Mouse (Mus musculus) liver, postnatal 0 days (tissue): ENCODE data around the gene Dnmt3l. TPM values are rescaled to one million over a fixed set of nuclear protein-coding genes. Genes with fewer than 3 reads are reported as not detected.

Experiments used
- ATAC-seq: fragments of 200-750 bp; cut with Nextera tagmentation; 2 replicates; pipeline ENCODE4 v1.8.0; 2017; ENCODE audit warnings: mild to moderate bottlenecking, moderate library complexity
- DNase-seq: peaks from one replicate; pipeline ENCODE4 v3.0.0-alpha.2; 2016
- H3K27ac ChIP-seq: fragments of 300-500 bp; sonication (generic); 2 replicates; pipeline ENCODE4 v1.5.1; 2014; ENCODE audit warnings: antibody characterized with exemption, moderate library complexity, mild to moderate bottlenecking, low read depth
- H3K27me3 ChIP-seq: fragments of 300-500 bp; sonication (generic); 2 replicates; pipeline ENCODE4 v1.6.1; 2014; ENCODE audit warnings: low read length, control low read depth, mixed read lengths; ENCODE audit not compliant: insufficient read depth
- H3K36me3 ChIP-seq: fragments of 300-500 bp; sonication (generic); replicated peaks from 2 replicates; pipeline ENCODE4 v1.6.1; 2014; ENCODE audit warnings: mild to moderate bottlenecking, control low read depth, low read length, moderate library complexity, mixed read lengths; ENCODE audit not compliant: insufficient read depth
- H3K4me1 ChIP-seq: fragments of 300-500 bp; sonication (generic); 2 replicates; pipeline ENCODE4 v1.6.1; 2014; ENCODE audit warnings: antibody characterized with exemption, mild to moderate bottlenecking, control low read depth; ENCODE audit not compliant: insufficient read depth
- H3K4me2 ChIP-seq: fragments of 300-500 bp; sonication (generic); 2 replicates; pipeline ENCODE4 v1.6.1; 2014; ENCODE audit warnings: low read depth, mild to moderate bottlenecking, low read length, moderate library complexity, mixed read lengths
- H3K4me3 ChIP-seq: fragments of 300-500 bp; sonication (generic); 2 replicates; pipeline ENCODE4 v1.5.1; 2014; ENCODE audit warnings: low read depth, low read length
- H3K9ac ChIP-seq: fragments of 300-500 bp; sonication (generic); replicated peaks from 2 replicates; pipeline ENCODE4 v1.6.1; 2014; ENCODE audit warnings: mild to moderate bottlenecking, moderate library complexity
- H3K9me3 ChIP-seq: fragments of 300-500 bp; sonication (generic); 2 replicates; pipeline ENCODE4 v1.6.1; 2016; ENCODE audit warnings: mild to moderate bottlenecking, control low read depth, low read length, mixed read lengths
- CTCF ChIP-seq: sonication (generic); IDR thresholded peaks from 2 replicates; pipeline ENCODE4 v1.5.1; 2016; ENCODE audit warnings: antibody characterized with exemption, low read depth
- EP300 ChIP-seq: IDR thresholded peaks from 2 replicates; pipeline ENCODE4 v1.6.1; 2016; ENCODE audit warnings: antibody characterized with exemption, low read depth, mild to moderate bottlenecking
- WGBS: fragments of 180-500 bp; shearing (Covaris S2); extraction: QIAGEN DNeasy Blood & Tissue Kit; methylation state at CpG from one replicate; pipeline ENCODE4 v1.1.7; 2014; ENCODE audit not compliant: insufficient replicate concordance; 5-methylcytosine and 5-hydroxymethylcytosine counted together
- polyA plus RNA-seq: library from polyadenylated mRNA; unstranded; fragments of >200 nt; fragmentation: Nextera tagmentation; extraction: Ambion mirVana; gene quantifications from 2 replicates; pipeline ENCODE4 v1.2.1, GENCODE M21; 2015

Gene Dnmt3l
- polyA plus RNA-seq, 1 experiment from 2014 or later = not detected

GRCm38 (mm10) chr10:78054633-78055565 lies 13.2 kb downstream of the Dnmt3l start:
- Histone ChIP-seq H3K9me3 (no peaks in the 10 kb centered on the region), H3K4me2 (no peak overlapping the region), H3K36me3 (no peaks in the 10 kb centered on the region), H3K9ac (no peak overlapping the region), H3K27me3 (no peaks in the 10 kb centered on the region), H3K4me3 (no peak overlapping the region), H3K4me1 (no peaks in the 10 kb centered on the region), H3K27ac (no peak overlapping the region)
- WGBS = 54% methylated on average over 19 of the region's 19 CpGs
- no peak for DNase-seq
- no peak for TF ChIP-seq EP300
- no peak for TF ChIP-seq CTCF
- no peak for ATAC-seq

GRCm38 (mm10) chr10:78057056-78057455 lies 15.3 kb downstream of the Dnmt3l start:
- DNase-seq = no peak
- no peaks in the 10 kb centered on the region for H3K9me3 ChIP-seq
- TF ChIP-seq CTCF (no peak), EP300 (no peak)
- H3K36me3 ChIP-seq = no peaks in the 10 kb centered on the region
- ATAC-seq = no peak
- no peak overlapping the region for H3K4me3 ChIP-seq
- H3K27ac ChIP-seq = no peak overlapping the region
- H3K9ac ChIP-seq = no peak overlapping the region
- H3K27me3 ChIP-seq = no peaks in the 10 kb centered on the region
- no peaks in the 10 kb centered on the region for H3K4me1 ChIP-seq
- H3K4me2 ChIP-seq = no peak overlapping the region
- 86% methylated on average over 8 of the region's 8 CpGs for WGBS

GRCm38 (mm10) chr10:78063122-78063521 lies 21.4 kb downstream of the Dnmt3l start:
- Histone ChIP-seq H3K4me3 (no peak overlapping the region), H3K4me1 (no peaks in the 10 kb centered on the region), H3K27me3 (peaks cover 8% of the 10 kb centered on the region; the same call in 1 of the 2 replicates), H3K9ac (no peak overlapping the region), H3K36me3 (no peaks in the 10 kb centered on the region), H3K27ac (no peak overlapping the region), H3K9me3 (no peaks in the 10 kb centered on the region), H3K4me2 (no peak overlapping the region)
- ATAC-seq (no peak), DNase-seq (no peak)
- 64% methylated on average over 9 of the region's 9 CpGs for WGBS
- TF ChIP-seq EP300 = no peak
- no peak for TF ChIP-seq CTCF

- ATAC-seq = no peak
- H3K4me1 ChIP-seq = peaks cover 3% of the 10 kb centered on the region; the same call in 1 of the 2 replicates
Observed at GRCm38 (mm10) chr10:78067226-78067625, 25.5 kb downstream of the Dnmt3l start.

GRCm38 (mm10) chr10:78068541-78068940 lies 26.8 kb downstream of the Dnmt3l start:
- no peak for DNase-seq
- TF ChIP-seq EP300 = no peak
- TF ChIP-seq CTCF = no peak
- peaks cover 20% of the 10 kb centered on the region for H3K27me3 ChIP-seq

More at GRCm38 (mm10) chr10:78067226-78067625, 25.5 kb downstream of the Dnmt3l start:
- H3K4me2 ChIP-seq = no peak overlapping the region
- no peak overlapping the region for H3K27ac ChIP-seq
- H3K4me3 ChIP-seq = no peak overlapping the region
- peak; percentile 41 for DNase-seq
- H3K9ac ChIP-seq = no peak overlapping the region
- H3K36me3 ChIP-seq = 0 out of 2 replicates have a peak, but pooled peaks cover 5% of the 10 kb centered on the region
- peaks cover 20% of the 10 kb centered on the region for H3K27me3 ChIP-seq
- no peaks in the 10 kb centered on the region for H3K9me3 ChIP-seq
- TF ChIP-seq CTCF (0 out of 2 replicates have a peak, but pooled peaks have one; percentile 6), EP300 (no peak)
- WGBS = 37% methylated on average over 4 of the region's 4 CpGs

More at GRCm38 (mm10) chr10:78068541-78068940, 26.8 kb downstream of the Dnmt3l start:
- 17% methylated on average over 11 of the region's 11 CpGs for WGBS
- H3K27ac ChIP-seq = no peak overlapping the region
- peaks cover 3% of the 10 kb centered on the region; the same call in 1 of the 2 replicates for H3K4me1 ChIP-seq
- H3K4me2 ChIP-seq = peak overlapping the region; percentile 84
- no peak for ATAC-seq
- no peaks in the 10 kb centered on the region for H3K9me3 ChIP-seq
- 0 out of 2 replicates have a peak, but pooled peaks cover 5% of the 10 kb centered on the region for H3K36me3 ChIP-seq
- H3K9ac ChIP-seq = no peak overlapping the region
- H3K4me3 ChIP-seq = peak overlapping the region; percentile 57
